Mouse (Mus musculus): ENCODE measurements at regions not wholly inside any gene's neighbourhood (a gene's known extent, or its start where the extent isn't known, plus 50 kb on each side); places are given as distances from the start of the nearest gene placed in this dataset.

GRCm38 (mm10) chr3:38776743-38777366, 109.9 kb upstream of the Fat4 start:
- Histone ChIP-seq H3K4me2 (no peak overlapping the region), H3K9ac (no peak overlapping the region), H3K36me3 (no peaks in the 10 kb centered on the region), H3K4me1 (no peaks in the 10 kb centered on the region), H3K27me3 (replicated peaks) (no peaks in the 10 kb centered on the region), H3K27ac (no peak overlapping the region), H3K4me3 (no peak overlapping the region), H3K9me3 (replicated peaks) (no peaks in the 10 kb centered on the region)
- no peak for ATAC-seq
- 67% methylated on average over 4 of the region's 4 CpGs for WGBS (ENCODE audit: insufficient replicate concordance)

- H3K36me3 ChIP-seq: no peaks in the 10 kb centered on the region
- no peak overlapping the region for H3K4me2 ChIP-seq
- H3K27ac ChIP-seq: no peak overlapping the region
- no peak overlapping the region for H3K9ac ChIP-seq
- H3K4me3 ChIP-seq: no peak overlapping the region
- H3K27me3 ChIP-seq (replicated peaks): no peaks in the 10 kb centered on the region
- WGBS (ENCODE audit: insufficient replicate concordance): 72% methylated on average over 5 of the region's 5 CpGs
- no peaks in the 10 kb centered on the region for H3K4me1 ChIP-seq
- no peak for ATAC-seq
- H3K9me3 ChIP-seq (replicated peaks): no peaks in the 10 kb centered on the region
These were observed 132.1 kb upstream of the Fat4 start for GRCm38 (mm10) chr3:38754632-38755123.

GRCm38 (mm10) chr3:38753446-38754205, 133.1 kb upstream of the Fat4 start:
- H3K27me3 ChIP-seq (replicated peaks): no peaks in the 10 kb centered on the region
- no peaks in the 10 kb centered on the region for H3K9me3 ChIP-seq (replicated peaks)
- H3K4me3 ChIP-seq: no peak overlapping the region
- no peak overlapping the region for H3K4me2 ChIP-seq
- no peak overlapping the region for H3K9ac ChIP-seq
- ATAC-seq: no peak
- WGBS (ENCODE audit: insufficient replicate concordance): 55% methylated on average over 2 of the region's 2 CpGs
- no peak overlapping the region for H3K27ac ChIP-seq
- no peaks in the 10 kb centered on the region for H3K36me3 ChIP-seq
- no peaks in the 10 kb centered on the region for H3K4me1 ChIP-seq

GRCm38 (mm10) chr3:38742155-38742554, 144.6 kb upstream of the Fat4 start:
- Histone ChIP-seq H3K27me3 (replicated peaks) (no peaks in the 10 kb centered on the region), H3K4me1 (no peaks in the 10 kb centered on the region), H3K9ac (no peak overlapping the region), H3K36me3 (no peaks in the 10 kb centered on the region), H3K9me3 (replicated peaks) (no peaks in the 10 kb centered on the region), H3K4me2 (no peak overlapping the region), H3K4me3 (no peak overlapping the region), H3K27ac (no peak overlapping the region)
- ATAC-seq: no peak
- WGBS (ENCODE audit: insufficient replicate concordance): 68% methylated on average over 4 of the region's 4 CpGs

- WGBS (ENCODE audit: insufficient replicate concordance): 48% methylated on average over 1 of the region's 1 CpGs
- no peak for ATAC-seq
- Histone ChIP-seq H3K4me2 (no peak overlapping the region), H3K4me1 (no peaks in the 10 kb centered on the region), H3K9ac (no peak overlapping the region), H3K27ac (no peak overlapping the region), H3K27me3 (replicated peaks) (no peaks in the 10 kb centered on the region), H3K4me3 (no peak overlapping the region), H3K36me3 (no peaks in the 10 kb centered on the region), H3K9me3 (replicated peaks) (no peaks in the 10 kb centered on the region)
These were observed 164.1 kb upstream of the Fat4 start for GRCm38 (mm10) chr3:38722606-38723005.

GRCm38 (mm10) chr3:38712078-38712873, 174.5 kb upstream of the Fat4 start:
- no peak for ATAC-seq
- no peaks in the 10 kb centered on the region for H3K27me3 ChIP-seq (replicated peaks)
- 36% methylated on average over 9 of the region's 9 CpGs for WGBS (ENCODE audit: insufficient replicate concordance)
- H3K9ac ChIP-seq: no peak overlapping the region
- no peak overlapping the region for H3K27ac ChIP-seq
- no peaks in the 10 kb centered on the region for H3K9me3 ChIP-seq (replicated peaks)
- H3K4me3 ChIP-seq: no peak overlapping the region
- H3K4me1 ChIP-seq: peaks cover 4% of the 10 kb centered on the region; the same call in 1 of the 2 replicates
- H3K4me2 ChIP-seq: no peak overlapping the region
- H3K36me3 ChIP-seq: no peaks in the 10 kb centered on the region

GRCm38 (mm10) chr3:38711229-38711628, 175.5 kb upstream of the Fat4 start:
- 38% methylated on average over 6 of the region's 6 CpGs for WGBS (ENCODE audit: insufficient replicate concordance)
- Histone ChIP-seq H3K4me1 (peaks cover 4% of the 10 kb centered on the region; the same call in 1 of the 2 replicates), H3K9me3 (replicated peaks) (no peaks in the 10 kb centered on the region), H3K4me2 (no peak overlapping the region), H3K27ac (no peak overlapping the region), H3K36me3 (no peaks in the 10 kb centered on the region), H3K9ac (no peak overlapping the region), H3K4me3 (no peak overlapping the region), H3K27me3 (replicated peaks) (no peaks in the 10 kb centered on the region)
- ATAC-seq: no peak

- Histone ChIP-seq H3K27ac (no peak overlapping the region), H3K9me3 (replicated peaks) (no peaks in the 10 kb centered on the region), H3K4me3 (no peak overlapping the region), H3K9ac (no peak overlapping the region), H3K27me3 (replicated peaks) (no peaks in the 10 kb centered on the region), H3K4me2 (no peak overlapping the region), H3K4me1 (peaks cover 4% of the 10 kb centered on the region; the same call in 1 of the 2 replicates), H3K36me3 (no peaks in the 10 kb centered on the region)
- ATAC-seq: no peak
- 56% methylated on average over 3 of the region's 3 CpGs for WGBS (ENCODE audit: insufficient replicate concordance)
These were observed 178.8 kb upstream of the Fat4 start for GRCm38 (mm10) chr3:38707891-38708290.

- Histone ChIP-seq H3K9me3 (replicated peaks) (no peaks in the 10 kb centered on the region), H3K9ac (no peak overlapping the region), H3K4me1 (peaks cover 7% of the 10 kb centered on the region; the same call in 1 of the 2 replicates), H3K4me2 (no peak overlapping the region), H3K27ac (no peak overlapping the region), H3K4me3 (no peak overlapping the region), H3K27me3 (replicated peaks) (no peaks in the 10 kb centered on the region), H3K36me3 (no peaks in the 10 kb centered on the region)
- no peak for ATAC-seq
- WGBS (ENCODE audit: insufficient replicate concordance): 75% methylated on average over 5 of the region's 5 CpGs
These were observed 187.5 kb upstream of the Fat4 start for GRCm38 (mm10) chr3:38699206-38699605.

GRCm38 (mm10) chr3:38697871-38698270, 188.9 kb upstream of the Fat4 start:
- H3K27me3 ChIP-seq (replicated peaks): no peaks in the 10 kb centered on the region
- H3K27ac ChIP-seq: no peak overlapping the region
- H3K4me3 ChIP-seq: no peak overlapping the region
- no peaks in the 10 kb centered on the region for H3K36me3 ChIP-seq
- no peak for ATAC-seq
- WGBS (ENCODE audit: insufficient replicate concordance): 37% methylated on average over 8 of the region's 8 CpGs
- H3K9ac ChIP-seq: no peak overlapping the region
- no peaks in the 10 kb centered on the region for H3K9me3 ChIP-seq (replicated peaks)
- H3K4me2 ChIP-seq: no peak overlapping the region
- H3K4me1 ChIP-seq: peaks cover 7% of the 10 kb centered on the region

- 68% methylated on average over 2 of the region's 2 CpGs for WGBS (ENCODE audit: insufficient replicate concordance)
- no peak overlapping the region for H3K4me2 ChIP-seq
- H3K4me1 ChIP-seq: peaks cover 7% of the 10 kb centered on the region
- H3K9ac ChIP-seq: no peak overlapping the region
- H3K4me3 ChIP-seq: no peak overlapping the region
- ATAC-seq: no peak
- no peaks in the 10 kb centered on the region for H3K36me3 ChIP-seq
- H3K27ac ChIP-seq: no peak overlapping the region
- H3K27me3 ChIP-seq (replicated peaks): no peaks in the 10 kb centered on the region
- H3K9me3 ChIP-seq (replicated peaks): no peaks in the 10 kb centered on the region
These were observed 189.4 kb upstream of the Fat4 start for GRCm38 (mm10) chr3:38697349-38697748.

- peaks cover 7% of the 10 kb centered on the region for H3K4me1 ChIP-seq
- no peaks in the 10 kb centered on the region for H3K27me3 ChIP-seq (replicated peaks)
- no peaks in the 10 kb centered on the region for H3K9me3 ChIP-seq (replicated peaks)
- ATAC-seq: no peak
- no peak overlapping the region for H3K4me3 ChIP-seq
- WGBS (ENCODE audit: insufficient replicate concordance): 75% methylated on average over 7 of the region's 7 CpGs
- no peak overlapping the region for H3K4me2 ChIP-seq
- H3K36me3 ChIP-seq: no peaks in the 10 kb centered on the region
- no peak overlapping the region for H3K27ac ChIP-seq
- H3K9ac ChIP-seq: no peak overlapping the region
These were observed 190.9 kb upstream of the Fat4 start for GRCm38 (mm10) chr3:38695836-38696235.

Measured in liver, embryonic 12.5 days (tissue).